Mouse (Mus musculus): ENCODE data around the gene Irs3.
"Not testable (repeated sequence)": the region's sequence is repeated elsewhere in the genome, so short reads cannot be mapped to it uniquely, and the experiment has no call there.

Irs3 gene

DNA sequence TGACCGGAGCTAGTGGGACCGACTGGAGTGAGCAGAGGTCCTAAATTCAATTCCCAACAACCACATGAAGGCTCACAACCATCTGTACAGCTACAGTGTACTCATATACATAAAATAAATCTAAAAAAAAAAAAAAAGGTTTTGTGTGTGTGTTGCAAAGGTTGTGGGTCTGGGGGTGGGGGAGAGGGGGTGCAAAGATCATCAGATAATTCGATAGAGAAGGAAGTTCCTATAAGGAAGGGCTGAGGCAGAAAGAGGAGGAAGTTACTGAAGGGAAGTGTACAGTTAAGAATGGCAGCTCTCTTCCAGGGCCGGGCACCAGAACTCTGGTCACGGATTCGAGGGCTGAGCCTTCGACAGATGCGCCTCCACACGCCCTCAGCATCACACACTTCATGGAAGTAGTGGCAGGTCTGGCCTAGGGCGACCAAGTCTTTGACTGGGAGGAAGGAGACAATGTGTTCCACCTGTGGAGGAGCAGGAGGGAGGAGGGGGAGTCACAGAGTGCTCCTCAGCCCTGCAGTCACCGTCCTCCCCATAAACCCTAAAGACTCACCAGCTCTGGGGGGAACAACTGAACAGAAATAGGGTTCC is 21.5 kb downstream of the Irs3 start:
- DNase-seq (ENCODE audit: low read depth, low spot score), result no peak

DNA sequence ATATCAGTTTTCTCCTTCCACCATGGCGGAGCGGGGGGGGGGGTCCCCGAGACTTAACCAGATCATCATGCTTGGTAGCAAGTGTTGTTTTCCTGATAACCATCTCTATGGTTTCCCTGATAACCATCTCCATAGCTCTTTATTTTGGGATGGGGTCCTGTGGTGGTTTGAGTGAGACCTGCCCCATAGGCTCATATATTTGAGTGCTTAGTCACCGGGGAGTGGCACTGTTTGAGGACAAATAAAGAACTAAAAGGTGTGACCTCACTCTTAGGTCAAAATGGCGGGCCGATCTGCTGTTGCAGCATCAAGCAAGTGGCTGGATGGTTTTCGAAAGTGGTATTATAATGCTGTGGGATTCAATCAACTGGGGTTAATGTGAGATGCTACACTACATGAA is 30.2 kb downstream of the Irs3 start:
- DNase-seq (ENCODE audit: low read depth, low spot score), result no peak

DNA sequence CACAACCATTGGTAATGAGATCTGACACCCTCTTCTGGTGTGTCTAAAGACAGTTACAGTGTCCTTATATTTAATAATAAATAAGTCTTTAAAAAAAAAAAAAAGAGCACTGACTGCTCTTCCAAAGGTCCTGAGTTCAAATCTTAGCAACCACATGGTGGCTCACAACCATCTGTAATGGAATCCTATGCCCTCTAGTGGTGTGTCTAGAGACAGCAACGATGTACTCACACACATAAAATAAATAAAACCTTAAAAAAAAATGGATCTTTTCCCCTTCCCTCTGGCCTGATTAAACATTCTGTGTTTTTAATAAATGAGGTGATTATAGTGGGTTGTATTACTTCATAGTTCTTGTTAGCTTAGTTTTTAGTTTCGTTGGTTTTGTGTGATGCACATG is 30.6 kb downstream of the Irs3 start:
- not testable (repeated sequence) for DNase-seq (ENCODE audit: low read depth, low spot score)

DNA sequence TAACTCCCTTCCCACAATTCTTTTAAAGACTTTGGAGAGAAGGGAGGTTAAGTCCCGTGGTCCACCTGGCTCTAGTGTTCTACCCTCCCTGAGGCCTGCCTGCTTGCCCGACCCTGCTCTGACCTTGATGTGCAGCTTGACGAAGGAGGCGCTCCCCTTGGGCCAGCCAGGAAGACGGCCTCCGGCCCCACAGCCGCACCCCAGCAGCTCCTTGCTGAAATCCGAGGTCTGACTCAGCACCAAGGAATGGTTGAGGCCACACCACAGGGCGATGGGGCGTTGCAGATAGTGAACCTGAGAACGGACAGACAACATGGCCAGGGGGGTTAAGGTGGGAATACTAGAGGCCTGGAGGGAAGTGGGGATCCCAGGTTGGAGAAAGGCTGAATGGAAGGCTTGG is 32.0 kb downstream of the Irs3 start, which contains the start of gene Pcolce:
TSS of gene Pcolce (minus strand) at position 235 of the 400 bp plus-strand sequence.
- DNase-seq (ENCODE audit: low read depth, low spot score), result peak; percentile 74

DNA sequence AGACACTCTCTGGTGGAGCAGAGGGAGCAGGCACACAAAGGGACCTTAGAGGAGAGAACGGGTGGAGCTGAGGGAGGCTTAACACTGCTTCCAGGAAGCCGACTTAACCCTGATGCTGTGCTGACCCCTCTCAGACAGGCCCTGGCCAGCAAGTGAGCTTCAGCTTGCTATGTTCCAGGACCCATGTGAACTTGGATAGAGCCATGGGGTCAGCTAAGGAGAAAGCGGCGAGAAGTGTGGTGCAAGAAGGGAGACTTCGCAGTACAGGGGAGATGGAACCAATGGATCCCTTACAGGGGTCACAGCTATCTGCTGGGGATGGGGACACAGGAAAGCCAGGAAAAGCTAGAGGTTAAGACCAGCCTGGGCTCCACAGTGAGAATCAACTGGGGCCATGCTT is 32.4 kb downstream of the Irs3 start:
- DNase-seq (ENCODE audit: low read depth, low spot score), result no peak

DNA sequence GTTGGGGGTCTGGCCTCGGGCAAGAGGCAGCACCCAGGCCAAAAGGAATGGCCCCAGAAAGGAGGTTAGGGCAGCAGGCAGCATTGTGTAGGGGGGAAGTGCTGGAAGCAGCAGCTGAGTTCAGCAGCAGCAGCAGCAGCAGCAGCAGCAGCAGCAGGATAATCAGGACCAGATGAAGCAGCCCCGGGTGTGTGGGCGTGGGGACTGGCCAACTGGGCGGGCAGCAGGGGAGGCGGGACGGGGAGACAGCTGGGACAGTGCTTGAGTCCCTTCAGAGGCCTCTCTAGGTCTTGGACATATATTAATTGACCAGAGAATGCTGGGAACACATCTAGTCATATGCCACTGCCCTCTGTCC is 34.3 kb downstream of the Irs3 start:
- DNase-seq (ENCODE audit: low read depth, low spot score), result no peak

DNA sequence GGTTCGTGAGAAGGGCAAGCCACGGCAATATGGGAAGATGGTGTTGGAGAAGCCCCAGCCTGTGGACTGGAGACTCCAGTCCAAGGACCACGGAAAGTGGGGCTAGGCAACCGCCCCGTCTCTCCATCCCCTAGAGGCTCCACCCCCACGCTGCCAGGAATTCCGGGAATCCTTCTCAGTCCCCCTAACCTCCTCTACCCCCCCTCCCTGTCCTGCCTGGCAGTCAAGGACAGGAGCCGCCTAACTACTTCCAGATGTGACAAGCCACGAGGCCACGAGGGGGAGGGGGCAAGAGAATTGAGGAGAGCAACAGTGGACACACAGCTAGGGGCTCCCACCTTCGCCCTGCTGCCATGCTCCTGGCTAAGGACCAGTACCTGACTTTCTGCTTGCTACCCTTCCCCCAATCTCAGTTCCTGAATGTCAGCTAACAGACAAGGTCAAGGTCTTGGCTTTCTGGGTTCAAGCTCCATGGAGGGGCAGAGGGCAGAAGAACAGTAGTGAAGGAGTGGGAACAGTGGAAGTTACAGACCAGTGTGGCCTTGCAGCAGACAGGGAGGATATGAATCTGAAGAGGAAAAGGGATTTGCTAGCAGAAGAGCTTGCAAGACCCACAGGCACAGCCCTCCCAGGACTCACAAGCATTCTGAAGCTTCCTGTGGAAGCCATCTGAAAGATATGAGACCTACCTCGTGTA is 34.8 kb downstream of the Irs3 start:
- peak; percentile 88 for DNase-seq (ENCODE audit: low read depth, low spot score)

DNA sequence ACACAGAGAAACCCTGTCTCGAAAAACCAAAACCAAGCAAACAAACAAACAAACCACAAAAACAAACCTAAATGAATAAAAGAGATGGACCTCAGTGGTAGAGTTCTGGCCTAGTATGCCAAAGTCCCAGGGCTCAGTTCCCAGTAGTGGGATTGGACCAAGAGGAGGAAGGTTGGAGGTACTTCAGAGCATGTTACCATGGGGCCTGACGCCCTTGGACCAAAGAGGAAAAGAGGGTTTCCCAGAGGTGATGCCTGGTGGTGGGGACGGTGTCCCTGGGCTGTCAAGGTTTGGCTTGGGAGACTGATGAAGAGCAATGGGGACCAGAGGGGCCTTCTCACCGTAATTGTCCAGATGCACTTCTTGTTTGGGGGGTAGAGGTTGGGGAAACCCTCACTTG is 35.5 kb downstream of the Irs3 start:
- DNase-seq (ENCODE audit: low read depth, low spot score), result no peak

DNA sequence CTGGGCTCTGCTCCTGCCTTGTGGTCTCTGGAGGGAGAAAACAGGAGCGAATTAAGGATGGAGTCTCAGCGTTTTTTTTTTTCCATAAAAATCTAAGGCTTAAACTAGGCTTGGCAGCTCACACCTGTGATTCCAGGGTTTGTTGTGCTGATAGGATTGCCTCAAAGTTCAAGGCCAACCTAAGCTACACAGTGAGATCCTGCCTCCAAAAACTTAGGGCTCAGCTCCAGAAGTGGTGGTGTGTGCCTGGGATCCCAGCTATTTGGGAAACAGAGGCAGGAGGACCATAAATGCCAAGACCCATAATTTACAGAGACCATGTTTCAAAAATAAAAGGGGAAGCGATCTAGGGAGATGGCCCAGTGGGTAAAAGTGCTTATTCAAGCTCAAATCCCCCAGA is 36.2 kb downstream of the Irs3 start:
- no peak for DNase-seq (ENCODE audit: low read depth, low spot score)

DNA sequence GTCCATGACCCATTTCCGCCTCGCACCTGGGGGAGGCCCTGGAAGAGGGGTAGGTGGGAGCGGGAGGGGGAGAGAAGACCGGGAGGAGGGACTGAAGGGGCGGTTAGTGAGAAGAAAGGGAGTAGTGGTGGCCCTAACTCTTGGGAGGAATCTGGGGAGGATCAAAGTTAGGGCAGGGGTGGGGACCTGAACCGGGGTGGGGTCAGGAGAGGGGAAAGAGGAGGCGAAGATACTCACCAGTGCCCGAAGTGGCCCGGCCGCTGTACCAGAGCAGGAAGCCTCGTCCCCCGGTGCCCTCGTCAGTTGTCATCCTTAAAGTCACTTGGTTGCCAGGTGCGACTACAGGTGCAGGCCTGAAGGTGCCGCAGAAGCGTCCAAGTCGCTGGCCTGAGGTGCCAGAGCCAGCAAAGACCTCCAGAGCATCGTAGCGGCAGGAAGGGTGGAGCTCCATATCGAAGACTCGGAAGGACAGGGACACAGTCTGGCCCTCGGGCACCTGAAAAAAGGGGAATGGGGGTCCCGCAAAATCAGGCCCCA is 36.8 kb downstream of the Irs3 start:
- peak; percentile 45 for DNase-seq (ENCODE audit: low read depth, low spot score)

DNA sequence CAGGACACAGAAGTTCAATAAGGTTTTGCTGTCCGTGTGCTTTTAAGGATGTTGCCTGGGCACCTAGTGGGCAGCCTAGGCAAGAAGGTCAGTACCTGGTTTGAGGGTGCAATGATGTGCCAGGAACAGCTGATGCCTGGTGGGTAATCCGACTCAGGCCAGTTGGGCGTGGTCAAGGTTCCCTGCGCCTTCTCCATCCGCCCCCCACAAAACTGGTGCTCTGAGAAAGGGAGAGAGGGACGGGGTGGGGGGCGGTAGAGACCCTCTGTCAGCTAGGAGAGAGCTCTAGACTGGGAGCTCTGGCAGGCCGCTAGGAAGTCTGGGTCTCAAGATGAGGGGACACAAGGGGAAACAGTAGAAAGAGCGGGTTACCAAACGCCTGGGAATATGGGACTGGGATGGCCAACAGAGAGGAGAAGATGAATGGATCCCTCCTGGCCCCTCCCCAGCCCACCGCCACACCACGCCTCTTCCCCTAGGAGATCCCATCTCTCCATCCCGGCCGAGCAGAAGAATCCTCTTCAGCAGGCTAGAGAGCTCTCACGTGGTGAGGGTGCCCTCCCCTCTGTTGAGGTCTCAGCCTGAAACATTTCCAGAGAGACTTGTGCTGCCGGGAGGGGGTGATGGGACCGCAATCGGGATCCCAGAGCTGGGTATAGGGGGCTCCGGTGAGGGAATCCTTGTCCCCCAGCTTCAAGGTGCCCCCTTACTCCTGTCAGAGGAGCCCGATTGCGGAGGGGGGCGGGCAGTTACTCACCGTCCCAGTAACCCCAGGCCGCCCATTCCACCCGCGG is 37.5 kb downstream of the Irs3 start:
- DNase-seq (ENCODE audit: low read depth, low spot score), result peak; percentile 84

DNA sequence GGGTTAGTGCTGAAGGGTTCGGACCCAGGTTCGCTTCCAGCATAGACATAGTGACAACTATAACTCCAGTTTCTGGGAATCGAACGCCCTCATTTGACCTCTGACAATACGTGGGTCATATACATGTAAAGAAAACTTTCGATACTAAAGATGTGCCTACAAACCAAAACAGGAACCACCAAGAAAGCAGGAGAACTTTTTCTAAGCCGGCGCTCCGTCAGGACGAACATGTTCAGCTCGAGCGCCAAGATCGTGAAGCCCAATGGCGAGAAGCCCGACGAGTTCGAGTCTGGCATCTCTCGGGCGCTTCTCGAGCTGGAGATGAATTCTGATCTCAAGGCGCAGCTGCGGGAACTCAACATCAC is 44.2 kb downstream of the Irs3 start:
- peak; percentile 74 for DNase-seq (ENCODE audit: low read depth, low spot score)

DNA sequence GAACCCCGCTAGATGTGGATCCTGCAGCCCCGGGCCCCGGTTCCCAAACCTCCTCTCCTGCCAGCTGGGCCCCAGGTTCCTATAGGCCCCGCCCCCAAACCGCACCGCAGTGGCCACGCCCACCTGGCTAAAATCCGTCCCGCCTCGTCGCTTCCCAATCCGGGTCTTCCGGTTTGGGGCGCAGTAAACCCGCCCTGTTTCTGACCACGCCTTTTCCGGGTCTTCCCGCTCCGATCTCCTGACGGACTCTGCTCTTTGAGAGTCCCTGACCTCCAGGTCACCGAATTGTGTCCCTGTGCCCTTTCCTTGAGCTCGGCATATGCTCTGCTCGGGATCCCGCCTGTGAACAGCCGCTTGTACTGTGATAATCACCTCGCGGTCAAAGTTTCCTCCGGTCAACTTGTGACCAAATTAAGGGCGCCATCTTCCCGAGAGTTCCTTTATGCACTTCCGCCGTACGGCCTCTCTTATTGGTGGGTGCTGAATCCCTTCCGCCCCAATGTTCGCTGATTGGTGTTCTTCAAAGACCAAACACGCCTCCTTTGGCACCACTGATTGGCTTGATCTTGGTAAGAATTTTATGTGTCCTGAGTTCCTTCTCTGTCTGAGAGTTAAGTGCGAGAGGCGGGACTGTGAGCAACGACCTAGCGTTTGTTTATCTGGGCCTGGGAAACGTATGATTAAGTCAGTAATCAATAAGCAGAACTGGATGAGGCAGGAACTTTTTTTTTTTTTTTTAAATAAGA is 44.7 kb downstream of the Irs3 start, which contains the start of gene Mospd3:
TSS of gene Mospd3 (minus strand) at position 440 of the 746 bp plus-strand sequence.
- DNase-seq (ENCODE audit: low read depth, low spot score), result peak; percentile 99

DNA sequence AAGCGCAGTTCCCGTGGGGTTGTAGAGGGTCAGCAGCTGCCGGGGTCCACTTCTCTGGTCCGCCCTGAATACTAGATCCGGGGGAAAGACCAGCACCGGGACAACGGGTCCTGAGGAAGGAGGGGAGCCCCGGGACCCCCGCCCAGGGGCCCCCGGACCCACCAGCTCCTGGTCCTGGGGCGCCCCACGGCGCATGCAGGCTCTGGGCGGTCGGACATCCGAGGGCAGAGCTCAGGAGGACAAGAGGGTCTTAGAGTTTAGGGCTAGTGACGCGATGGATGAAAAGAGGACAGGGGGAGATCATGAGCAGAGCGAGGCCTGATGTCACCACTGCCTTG is 45.3 kb downstream of the Irs3 start:
- no peak for DNase-seq (ENCODE audit: low read depth, low spot score)

DNA sequence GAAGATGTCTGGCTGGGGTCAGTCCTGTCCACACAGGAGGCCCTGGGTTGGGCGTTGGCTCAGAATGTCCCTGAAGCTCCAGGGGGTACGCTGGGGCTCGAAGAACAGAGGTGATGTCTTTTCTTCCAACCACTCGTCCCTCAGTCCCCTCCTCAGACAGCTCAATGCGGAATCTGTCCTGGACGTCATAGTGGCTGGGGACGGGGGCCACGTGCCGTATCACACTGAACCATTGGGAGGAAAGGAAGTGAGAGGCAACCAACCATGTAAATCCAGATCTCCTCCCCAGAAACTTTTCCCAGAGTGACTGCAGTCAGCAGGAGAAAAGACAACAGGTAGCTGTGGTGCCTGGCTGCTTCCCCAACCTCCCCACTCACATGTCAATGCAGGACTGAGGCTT is 45.9 kb downstream of the Irs3 start:
- no peak for DNase-seq (ENCODE audit: low read depth, low spot score)

DNA sequence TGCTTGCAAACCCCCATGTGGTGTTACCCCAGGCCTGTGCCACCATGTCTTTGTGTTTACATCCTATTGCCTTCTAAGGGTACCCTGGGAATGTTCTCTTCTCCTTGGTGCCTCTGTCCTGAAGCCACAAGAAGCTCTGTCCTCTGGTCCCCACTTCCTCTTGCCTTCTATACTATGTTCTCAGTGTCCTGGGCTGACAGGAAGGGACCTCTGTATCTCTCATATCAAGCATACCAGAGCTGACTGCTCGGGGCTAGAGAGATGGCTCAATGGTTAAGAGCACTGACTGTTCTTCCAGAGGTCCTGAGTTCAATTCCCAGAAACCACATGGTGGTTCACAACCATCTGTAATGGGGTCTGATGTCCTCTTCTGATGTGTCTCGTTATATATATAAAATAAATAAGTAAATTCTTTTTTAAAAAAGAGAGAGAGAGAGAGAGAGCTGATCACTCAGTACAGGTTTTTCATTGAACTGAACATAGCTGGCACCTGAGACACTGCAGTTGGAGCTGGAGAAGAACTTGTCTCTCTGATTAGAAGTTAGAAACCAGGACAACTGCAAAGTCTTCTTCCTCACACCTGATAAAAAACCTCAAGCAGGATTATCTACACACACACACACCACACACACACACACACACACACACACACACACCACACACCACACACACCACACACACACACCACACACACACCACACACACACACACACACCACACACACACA is 47.3 kb downstream of the Irs3 start:
- no peak for DNase-seq (ENCODE audit: low read depth, low spot score)

DNA sequence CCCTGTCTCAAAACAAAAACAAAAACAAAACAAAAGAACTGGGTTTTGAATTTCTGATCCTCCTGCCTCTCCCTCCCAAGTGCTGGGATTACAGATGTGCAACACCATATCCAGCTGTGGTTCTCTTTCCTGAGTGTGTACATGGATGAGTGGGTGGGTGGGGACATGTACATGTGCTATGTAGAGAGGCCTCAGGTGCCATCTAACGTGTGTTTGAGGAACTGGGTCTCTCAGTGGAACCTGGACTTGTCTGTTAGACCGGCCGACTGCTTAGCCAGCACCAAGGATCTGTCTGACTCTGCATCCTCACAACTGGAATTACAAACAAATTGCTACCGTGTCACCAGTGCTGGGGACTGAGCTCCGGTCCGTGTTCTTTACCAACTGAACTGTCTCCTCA is 47.9 kb downstream of the Irs3 start:
- no peak for DNase-seq (ENCODE audit: low read depth, low spot score)

DNA sequence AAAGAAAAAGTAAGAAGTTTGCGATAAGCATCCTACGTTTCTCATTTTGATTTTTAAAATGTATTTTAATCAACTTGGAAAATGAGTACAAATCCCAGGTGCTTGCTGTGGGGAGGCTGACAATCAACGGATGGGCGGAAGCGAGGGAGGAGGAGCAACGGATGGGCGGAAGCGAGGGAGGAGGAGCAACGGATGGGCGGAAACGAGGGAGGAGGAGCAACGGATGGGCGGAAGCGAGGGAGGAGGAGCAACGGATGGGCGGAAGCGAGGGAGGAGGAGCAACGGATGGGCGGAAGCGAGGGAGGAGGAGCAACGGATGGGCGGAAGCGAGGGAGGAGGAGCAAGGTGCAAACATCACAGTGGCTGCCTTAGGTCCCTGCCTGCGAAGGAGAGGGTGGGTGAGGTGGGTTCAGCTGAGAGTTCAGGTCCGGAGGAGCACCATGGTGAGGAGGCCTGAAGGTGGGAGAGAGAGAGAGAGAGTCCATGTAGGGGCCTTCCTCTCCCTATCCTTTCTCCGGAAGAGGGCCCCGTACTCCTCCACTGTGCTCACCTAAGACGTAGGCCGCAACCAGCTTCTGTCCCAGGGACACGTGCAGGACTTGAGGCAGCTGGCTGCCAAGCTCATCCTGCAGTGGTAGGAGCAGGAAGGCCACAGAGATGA is 48.8 kb downstream of the Irs3 start:
- peak; percentile 80 for DNase-seq (ENCODE audit: low read depth, low spot score)

DNA sequence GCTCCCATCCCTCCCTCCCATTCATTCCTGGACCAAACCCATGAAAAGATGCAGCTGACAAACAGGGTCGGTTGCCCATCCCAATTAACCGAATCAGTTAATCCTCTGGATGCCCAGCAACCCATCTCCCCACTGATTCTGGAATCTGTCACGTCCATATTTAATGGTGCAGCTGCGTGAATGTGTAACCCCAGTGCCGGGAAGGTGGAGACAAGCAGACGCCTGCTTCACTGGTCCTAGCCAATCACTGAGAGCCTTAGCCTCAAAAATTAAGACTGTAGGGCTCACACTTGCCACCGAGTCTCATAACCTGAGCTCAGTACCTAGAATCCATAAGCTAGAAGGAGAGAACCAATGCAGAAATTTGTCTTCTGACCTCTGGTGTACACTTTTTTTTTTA is 49.6 kb downstream of the Irs3 start:
- DNase-seq (ENCODE audit: low read depth, low spot score), result no peak
